Mouse (Mus musculus) cerebellum, postnatal 10 days (tissue): ENCODE data around the gene Patj.

Experiments used
- DNase-seq, 2 experiments: peaks; one replicate each; pipeline ENCODE4 v3.0.0; 2021; ENCODE audit warnings: mixed read lengths in 2 of 2

The Patj gene

GRCm38 (mm10) chr4:98728716-98729115 lies 333.1 kb downstream of the Patj start:
- DNase-seq, result no peak

GRCm38 (mm10) chr4:98733660-98734059 lies 338.1 kb downstream of the Patj start:
- DNase-seq, result no peak

- DNase-seq, result peak; percentile 43 to 53
These were observed 344.2 kb downstream of the Patj start for GRCm38 (mm10) chr4:98739753-98740152.

GRCm38 (mm10) chr4:98743209-98743905 lies 347.8 kb downstream of the Patj start:
- no peak for DNase-seq

- DNase-seq, result no peak
These were observed 348.3 kb downstream of the Patj start for GRCm38 (mm10) chr4:98743906-98744210.

- peak; percentile 32 to 36 for DNase-seq
These were observed 358.9 kb downstream of the Patj start for GRCm38 (mm10) chr4:98754456-98754855.

GRCm38 (mm10) chr4:98756141-98756540 lies 360.6 kb downstream of the Patj start:
- DNase-seq, result peak in 1 of 2 experiments; percentile 8

- peak; percentile 77 to 80 for DNase-seq
These were observed 362.6 kb downstream of the Patj start for GRCm38 (mm10) chr4:98758012-98758821.

- DNase-seq, result peak in 1 of 2 experiments; percentile 34
These were observed 363.4 kb downstream of the Patj start for GRCm38 (mm10) chr4:98758872-98759518.

GRCm38 (mm10) chr4:98767134-98768133 lies 371.8 kb downstream of the Patj start:
- DNase-seq, result no peak
